Mouse (Mus musculus): ENCODE data around the gene Alox5.

Gene Alox5

DNA sequence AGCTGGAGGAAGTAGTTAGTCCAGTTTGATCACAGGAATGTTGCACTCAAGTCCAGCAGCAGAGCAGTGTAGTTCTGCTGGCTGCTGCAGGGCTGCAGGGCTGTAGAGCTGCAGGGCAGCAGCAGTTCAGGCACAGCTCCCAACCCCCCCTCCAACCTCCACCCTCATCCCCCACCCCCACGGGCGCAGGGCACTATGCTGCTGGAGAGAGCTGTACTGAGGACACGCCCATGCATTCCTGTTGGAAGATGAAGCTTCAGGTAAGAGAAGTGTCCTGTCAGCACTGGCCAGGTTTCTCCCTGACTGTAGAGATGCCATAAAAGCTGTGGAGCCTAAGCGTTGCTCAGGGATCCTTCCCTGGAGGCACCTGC lies 74.9 kb downstream of the Alox5 start:
- DNase-seq (ENCODE audit: inconsistent age in 2 of 2, low spot score in 1 of 2): no peak

DNA sequence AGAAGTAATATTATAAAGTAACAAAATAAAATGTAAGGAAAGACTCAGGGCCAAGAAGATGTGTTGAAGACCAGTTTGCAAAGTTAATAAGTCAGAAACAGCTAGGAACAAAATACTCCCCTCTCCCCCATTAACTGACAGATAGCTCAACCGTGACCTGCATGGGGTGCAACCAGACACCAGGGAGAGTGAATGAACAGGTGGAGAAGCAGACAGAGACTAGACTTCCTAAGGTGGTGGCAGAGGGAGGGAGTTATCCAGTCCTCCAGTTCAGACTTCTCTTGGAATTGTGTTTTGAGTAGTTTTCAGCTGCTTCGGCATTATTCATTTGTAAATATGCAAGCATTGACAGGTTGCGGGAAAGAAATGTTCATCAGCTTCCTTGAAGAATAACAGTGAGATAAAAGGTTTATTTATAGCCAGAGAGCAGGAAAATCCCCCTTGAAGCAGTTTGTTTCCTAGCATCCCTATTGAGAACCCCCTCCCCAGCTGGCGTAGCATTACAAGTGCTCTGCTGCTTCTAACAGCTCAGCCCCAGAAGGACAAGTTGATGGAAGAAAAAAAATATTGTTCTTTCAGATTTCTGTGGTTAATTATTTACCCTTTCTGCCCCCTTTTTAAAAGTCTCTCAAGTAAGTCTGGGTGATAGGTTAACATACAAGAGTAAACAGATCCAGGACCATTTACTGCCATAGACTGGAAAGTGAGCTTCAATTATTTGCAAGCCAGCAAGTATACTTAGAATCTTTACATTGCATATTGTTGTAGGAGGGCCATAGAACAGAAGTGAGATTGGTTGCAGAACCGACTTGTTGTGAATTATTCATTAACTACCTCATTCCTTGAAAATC lies 75.6 kb downstream of the Alox5 start:
- DNase-seq (ENCODE audit: inconsistent age in 2 of 2, low spot score in 1 of 2): no peak

DNA sequence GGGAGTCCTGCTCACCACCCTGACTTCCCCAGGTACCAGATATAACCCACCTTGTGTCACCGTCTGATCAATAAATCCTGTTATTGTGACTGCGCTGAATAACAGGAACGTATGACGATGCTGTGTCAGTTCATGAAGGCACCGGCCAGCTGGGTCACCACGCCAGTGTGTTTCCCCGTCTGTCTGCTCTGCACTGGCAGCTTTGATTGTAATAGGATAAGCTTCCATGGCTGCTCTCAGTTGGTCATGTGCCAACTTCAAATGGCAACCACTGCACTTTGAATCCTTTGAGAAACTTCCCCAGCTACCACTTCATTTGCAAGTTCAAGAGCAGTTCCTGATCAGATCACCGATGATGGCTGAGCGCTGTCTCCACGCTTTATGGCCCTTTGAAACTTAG lies 77.4 kb downstream of the Alox5 start:
- no peak for DNase-seq (ENCODE audit: inconsistent age in 2 of 2, low spot score in 1 of 2)

DNA sequence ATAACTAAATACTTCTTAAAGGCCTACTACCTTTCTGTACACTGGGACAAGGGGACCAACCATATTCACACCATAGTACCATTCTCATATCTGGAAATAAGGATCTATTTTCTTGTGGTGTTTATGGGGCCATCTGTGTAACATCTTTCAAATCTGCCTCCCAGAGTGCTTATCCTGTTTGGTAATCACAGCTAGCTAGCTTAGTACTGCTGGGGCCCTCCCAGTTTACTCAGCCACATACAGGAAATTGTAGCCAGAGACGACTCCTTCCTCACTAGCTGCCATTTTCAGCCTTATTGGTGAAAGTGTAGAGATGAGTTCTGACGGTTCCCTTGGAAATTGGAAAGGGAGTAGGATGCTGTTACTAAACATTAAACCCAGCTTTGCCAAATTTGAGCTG lies 79.4 kb downstream of the Alox5 start:
- DNase-seq (ENCODE audit: inconsistent age in 2 of 2, low spot score in 1 of 2): no peak

DNA sequence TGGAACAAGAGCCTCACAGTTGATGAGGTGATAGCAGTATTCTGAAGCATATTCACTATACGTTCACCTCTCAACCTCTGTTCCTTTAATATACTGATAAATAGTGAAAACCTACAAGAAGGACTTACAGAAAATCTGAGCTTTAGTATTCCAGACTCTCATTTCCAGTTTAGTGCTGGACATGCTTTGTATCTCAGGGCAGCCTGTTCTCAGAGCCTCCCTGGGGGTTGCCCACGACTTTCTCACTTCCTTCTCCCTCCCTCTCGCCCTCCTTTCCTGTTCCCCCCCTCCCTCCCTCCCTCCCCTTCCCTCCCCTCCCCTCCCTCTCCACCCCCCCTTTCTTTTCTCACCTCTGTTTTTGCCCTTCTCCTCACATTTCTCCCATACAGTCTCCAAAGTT lies 80.8 kb downstream of the Alox5 start:
- no peak for DNase-seq (ENCODE audit: inconsistent age in 2 of 2, low spot score in 1 of 2)

DNA sequence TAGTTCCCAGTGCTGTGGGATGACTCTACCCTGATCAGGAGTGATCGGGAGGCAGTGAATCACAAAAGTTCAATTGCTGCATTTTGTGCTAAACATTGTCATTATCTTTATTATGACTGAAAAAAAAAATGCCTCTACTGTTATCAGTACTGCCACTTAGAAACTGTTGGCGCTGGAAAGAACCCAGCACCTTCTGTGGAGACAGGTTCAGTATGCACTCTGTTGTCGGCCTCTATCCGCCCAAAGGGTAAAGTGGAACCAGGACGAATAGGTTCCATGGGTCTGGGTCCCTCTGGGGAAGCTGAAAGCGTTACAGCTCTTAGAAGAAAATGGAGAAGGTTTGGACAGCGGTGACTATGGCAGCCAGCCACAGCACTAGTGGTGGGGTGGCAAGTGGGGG lies 82.1 kb downstream of the Alox5 start:
- DNase-seq (ENCODE audit: inconsistent age in 2 of 2, low spot score in 1 of 2): no peak

DNA sequence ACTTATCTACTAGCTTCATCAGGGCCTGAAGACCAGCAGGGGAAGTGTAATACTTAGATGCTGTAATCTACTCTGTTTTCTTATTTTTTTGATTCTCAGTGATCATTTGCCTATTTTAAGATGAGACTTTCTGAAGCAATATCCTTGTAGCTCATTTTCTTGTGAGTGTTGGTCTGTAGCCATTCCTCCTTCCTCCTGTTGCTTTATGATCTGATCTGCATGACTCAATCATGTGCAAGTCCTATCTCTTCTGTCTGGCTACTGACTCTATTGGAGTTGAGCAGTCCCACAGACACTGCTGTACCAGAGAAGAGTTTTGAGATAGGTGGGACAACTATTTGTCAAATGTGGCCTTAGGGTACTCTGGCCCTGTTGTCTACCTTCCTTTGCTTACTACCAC lies 86.4 kb downstream of the Alox5 start:
- DNase-seq (ENCODE audit: inconsistent age in 2 of 2, low spot score in 1 of 2): no peak

DNA sequence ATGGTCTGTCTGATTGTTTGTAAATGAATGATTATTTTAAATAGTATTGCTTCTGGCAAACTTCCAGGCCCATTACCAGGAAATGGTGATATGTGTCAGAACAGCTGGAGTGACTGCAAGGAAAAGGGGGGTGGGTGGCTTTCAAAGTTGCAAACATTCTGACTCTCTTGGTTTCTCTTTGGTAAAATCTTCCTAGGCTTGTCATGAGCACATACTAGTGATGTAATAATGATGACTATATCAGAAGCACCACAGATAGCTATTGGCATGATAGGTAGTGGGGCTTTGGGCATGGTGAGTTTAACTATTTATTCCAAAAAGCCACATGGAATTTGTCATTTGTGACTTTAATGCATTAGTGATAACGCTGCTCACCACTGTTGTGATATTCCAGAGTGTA lies 86.8 kb downstream of the Alox5 start:
- no peak for DNase-seq (ENCODE audit: inconsistent age in 2 of 2, low spot score in 1 of 2)

DNA sequence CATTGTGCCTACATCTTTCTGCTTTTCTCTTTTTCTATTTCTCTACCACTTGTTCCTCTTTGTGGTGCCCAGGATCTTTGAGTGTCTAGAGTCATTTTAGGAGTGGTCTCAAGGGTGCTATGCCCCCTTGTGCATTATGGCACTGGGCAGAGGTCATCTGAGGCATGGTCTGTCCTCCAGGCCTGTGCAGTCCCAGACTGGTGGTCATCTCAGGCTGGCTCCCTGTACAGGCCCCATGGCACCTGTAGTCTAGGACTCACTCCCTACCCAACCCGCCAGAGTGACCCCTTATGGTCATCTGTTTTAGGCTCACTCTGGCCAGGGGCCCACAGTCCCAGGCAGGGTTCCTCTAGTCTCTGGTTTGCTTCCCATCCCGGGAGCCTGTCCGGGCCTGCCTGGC lies 89.5 kb downstream of the Alox5 start:
- DNase-seq (ENCODE audit: inconsistent age in 2 of 2, low spot score in 1 of 2): peak in 1 of 2 experiments; percentile 18

DNA sequence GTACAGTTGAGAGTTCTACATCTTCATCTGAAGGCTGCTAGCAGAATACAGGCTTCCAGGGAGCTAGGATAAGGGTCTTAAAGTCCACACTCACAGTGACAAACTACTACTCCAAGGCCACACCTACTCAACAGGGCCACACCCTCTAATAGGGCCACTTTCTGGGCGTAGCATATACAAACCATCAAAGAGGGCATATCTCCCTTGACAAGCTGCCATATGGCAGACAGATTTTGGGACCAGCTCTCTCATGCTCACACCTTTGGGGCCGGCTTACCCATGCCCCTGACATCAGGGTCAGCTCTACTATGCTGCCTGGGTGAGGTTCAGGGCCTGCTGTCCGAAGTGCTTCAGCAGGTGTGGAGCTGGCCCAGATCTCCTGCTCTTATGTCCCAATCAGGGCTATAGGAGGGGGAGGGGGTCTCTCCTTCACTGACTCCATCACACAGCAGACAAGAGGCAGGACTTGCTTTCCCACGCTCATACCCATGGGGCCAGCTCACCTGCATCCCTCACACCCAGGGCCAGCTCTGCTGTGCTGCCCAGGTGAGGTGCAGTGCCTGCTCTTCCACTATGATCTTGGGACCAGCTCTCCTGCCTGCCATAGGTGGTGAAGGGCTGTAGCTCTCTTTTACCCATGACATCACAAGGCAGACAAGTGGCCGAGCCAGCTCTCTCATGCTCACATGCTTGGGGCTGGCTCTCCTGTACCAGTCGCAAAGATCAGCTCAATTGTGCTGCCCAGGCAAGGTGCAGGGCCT lies 90.6 kb downstream of the Alox5 start:
- DNase-seq (ENCODE audit: inconsistent age in 2 of 2, low spot score in 1 of 2): peak in 1 of 2 experiments; percentile 21

DNA sequence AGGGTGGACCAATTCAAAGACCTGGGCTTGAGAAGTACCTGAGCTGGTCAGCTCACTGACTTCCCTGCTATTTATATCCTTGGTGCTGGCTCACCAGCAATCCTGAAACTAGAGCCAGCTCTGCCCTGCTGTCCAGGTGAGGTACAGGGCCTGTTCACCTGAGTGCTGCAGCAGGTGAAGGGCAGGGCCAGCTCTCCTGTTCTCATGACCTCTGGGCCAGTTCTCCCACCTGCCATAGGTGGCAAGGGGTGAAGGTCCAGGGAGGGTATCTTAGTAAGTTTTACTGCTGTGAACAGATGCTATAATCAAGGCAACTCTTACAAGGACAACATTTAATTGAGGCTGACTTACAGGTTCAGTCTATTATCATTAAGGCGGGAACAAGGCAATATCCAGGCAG lies 91.2 kb downstream of the Alox5 start:
- peak in 1 of 2 experiments; percentile 17 for DNase-seq (ENCODE audit: inconsistent age in 2 of 2, low spot score in 1 of 2)

DNA sequence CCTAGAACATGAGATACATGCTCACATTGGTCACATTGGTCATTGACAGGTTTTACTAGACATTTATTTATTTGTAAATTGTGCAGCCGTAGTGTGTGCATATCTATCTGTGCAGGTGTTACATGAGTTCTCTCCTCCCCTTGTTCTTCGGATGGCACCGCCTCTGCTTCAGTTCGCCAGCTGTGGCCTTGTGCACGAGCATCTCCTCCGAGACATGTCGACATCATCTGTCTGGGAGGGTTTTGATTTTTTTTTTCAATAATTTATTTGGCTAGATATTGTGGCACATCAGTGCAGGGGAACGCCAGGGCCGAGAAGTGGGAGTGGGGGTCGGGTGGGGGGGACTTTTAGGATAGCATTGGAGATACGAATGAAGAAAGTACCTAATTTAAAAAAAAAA lies 93.0 kb downstream of the Alox5 start:
- peak; percentile 47 to 66 for DNase-seq (ENCODE audit: inconsistent age in 2 of 2, low spot score in 1 of 2)

DNA sequence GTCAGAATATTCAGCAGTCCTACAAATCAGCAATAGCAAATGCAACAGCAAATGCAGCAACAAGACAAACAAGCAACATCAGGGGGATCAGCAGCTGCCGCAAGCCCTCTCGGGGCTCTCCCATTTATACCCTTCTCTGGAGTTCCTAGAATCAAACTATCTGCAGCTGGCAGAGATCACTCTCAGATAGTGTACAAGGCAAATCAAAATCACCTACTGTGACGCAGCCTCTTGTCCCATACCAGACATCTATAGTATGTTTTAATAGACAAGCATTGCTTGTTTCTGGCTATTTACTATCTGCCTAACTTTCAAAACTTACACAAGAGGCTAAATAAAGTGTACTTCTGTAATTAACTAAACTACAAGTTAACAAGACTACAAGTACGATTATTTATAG lies 99.0 kb downstream of the Alox5 start:
- no peak for DNase-seq (ENCODE audit: inconsistent age in 2 of 2, low spot score in 1 of 2)

DNA sequence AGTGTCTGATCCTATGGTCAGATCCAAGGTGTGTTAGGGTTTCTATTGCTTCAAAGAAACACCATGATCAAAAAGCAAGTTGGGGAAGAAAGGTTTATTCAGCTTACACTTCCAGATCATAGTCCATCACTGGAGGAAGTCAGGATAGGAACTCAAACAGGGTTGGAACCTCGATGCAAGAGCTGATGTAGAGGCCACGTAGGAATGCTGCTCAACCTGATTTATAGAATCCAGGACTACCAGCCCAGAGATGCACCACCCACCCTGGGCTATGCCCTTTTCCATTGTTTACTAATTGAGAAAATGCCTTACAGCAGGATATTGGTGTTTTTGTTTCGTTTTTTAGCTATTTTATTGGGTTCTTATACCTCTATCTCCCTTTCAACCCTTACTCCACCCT lies 99.5 kb downstream of the Alox5 start:
- no peak for DNase-seq (ENCODE audit: inconsistent age in 2 of 2, low spot score in 1 of 2)

Data from adrenal gland, adult (tissue).